Mouse (Mus musculus) induced T-regulatory cell, adult 2 months (primary cell): ENCODE results near the gene Gne.
A peak's percentile ranks its signal among the peaks of the same experiment; 100 is the strongest.

ENCODE experiments used
- DNase-seq: peaks from one replicate; pipeline ENCODE4 v3.0.0-alpha.2; 2012; ENCODE audit warnings: low read depth

Gne gene

DNA sequence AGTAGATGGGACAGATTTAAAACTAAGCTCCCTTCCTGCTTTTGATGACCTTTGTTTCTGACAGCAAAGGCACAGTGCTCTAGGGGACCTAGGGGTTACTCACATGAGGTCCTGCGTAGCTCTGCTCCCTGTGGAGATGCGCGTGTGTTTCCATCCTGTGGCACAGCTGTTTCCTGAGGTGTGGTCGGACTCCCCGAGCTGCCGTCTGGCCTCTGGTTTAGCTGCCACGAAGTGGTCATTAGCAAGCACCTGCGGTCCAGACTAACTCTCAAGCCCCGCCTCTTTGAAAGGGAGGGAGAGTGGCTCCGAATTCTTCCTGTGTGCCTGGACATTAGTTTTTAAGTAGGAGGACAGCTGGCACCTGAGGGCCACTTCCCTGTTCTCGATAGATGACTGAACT lies at the start of gene Gne:
Gne (minus strand) TSS at position 233 of the 400 bp plus-strand sequence.
- no peak for DNase-seq

DNA sequence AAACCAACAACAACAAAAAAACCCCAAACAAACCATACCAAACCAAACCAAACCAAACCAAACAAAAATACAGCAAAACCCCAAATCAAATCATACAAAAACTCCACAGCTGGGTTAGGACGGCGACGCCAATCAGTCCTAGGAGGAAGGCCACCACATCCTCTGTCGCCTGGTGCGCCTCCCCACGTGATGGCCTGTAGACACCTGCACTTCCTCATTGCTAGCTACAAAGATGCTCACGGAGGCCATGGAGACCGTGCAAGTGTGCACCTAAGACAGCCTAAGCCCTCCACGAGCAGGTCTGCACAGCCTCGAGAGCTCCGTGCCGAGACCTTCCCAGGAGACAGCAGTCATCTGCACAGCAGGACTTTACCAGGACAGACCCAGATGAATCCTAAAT lies 42.8 kb upstream of the Gne start:
- no peak for DNase-seq

DNA sequence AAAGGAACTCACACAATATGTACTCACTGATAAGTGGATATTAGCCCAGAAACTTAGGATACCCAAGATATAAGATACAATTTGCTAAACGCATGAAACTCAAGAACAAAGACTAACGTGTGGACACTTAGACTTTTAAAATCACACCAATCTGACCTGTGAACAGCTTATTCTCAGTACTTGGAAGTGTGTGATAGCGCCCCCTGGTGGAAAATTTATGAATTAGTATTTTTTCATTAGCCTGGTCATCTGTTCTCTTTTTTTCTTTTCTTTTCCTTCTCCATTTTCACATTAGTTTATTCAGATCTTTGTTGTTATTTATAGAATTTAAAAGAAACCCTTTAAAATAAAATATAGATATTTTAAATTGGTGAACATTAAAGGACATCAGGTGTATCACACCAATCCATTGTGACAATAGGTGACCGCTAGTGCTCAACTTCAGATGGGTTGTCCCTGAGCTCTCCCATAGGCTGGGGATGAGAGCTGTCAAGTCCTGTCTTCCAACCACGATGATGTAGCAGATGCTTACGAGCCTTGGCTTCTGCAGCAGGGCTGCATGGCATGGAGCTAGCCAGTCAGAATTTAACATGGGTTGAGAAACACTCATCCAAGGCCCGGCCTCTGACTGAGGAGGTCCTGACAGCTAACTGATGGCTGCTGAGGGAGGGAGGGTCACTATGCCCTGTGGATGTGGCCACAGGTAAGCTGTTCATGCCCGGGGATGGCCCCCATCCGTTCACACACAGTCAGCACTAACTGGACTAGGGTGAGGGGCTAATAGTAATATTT lies 35.6 kb upstream of the Gne start:
- peak; percentile 78 for DNase-seq

- no peak for DNase-seq
Observed at GRCm38 (mm10) chr4:44115046-44115445, 31.1 kb upstream of the Gne start.

DNA sequence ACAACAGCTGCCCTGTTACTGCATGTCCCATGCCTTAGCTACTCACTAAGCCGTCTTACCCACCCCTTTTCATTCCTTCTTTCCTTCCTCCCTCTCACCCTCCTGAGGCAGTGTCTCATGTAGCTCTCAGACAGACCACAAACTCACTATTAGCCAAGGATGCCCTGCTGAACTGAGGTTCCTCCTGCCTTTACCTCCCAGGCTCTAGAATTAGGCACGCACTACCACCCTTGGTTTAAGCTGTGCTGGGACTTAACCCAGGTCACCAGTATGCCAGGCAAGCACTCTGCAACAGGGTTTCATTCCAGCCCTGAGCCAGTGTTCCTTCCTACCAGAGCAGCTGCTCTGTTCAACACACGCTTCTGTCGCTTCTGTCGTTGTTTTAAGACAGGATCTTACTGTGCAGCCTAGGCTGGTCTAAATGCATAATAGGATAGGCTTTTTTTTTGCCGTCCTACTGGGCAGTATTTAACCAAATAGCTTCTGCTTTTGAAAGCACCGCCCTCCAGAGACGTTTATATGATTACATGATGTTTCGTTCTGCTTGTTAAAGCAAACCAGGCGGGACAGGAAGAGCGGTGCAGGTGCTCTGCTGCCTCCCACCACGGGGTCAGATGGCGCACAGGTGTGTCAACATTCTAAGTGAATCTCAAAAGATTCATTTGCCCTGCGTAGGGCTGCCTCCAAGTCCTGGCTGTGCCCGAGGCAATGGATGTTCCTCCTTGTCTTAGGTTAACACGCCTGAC lies 29.6 kb upstream of the Gne start:
- no peak for DNase-seq

- no peak for DNase-seq
Observed at GRCm38 (mm10) chr4:44112741-44113140, 28.8 kb upstream of the Gne start.

DNA sequence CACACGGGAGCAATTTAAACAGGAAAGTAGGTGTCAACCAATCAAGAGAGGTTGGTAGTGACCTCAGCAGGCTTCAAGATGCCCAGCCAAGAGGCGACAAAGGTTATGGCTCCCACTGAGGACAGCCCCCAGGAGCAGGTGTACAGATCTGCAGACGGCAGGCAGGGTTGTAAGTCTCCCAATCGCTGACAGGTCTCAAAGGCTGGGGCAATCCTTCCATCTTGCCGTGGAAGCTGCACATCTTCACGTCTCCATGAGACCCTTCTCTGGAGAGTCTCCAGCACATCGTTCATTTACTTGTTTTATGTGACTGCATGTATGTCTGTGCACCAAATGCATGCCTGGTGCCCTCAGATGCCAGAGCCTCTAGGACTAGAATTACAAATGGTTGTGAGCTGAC lies 26.8 kb upstream of the Gne start:
- no peak for DNase-seq

GRCm38 (mm10) chr4:44108297-44108696 lies 24.3 kb upstream of the Gne start:
- no peak for DNase-seq

DNA sequence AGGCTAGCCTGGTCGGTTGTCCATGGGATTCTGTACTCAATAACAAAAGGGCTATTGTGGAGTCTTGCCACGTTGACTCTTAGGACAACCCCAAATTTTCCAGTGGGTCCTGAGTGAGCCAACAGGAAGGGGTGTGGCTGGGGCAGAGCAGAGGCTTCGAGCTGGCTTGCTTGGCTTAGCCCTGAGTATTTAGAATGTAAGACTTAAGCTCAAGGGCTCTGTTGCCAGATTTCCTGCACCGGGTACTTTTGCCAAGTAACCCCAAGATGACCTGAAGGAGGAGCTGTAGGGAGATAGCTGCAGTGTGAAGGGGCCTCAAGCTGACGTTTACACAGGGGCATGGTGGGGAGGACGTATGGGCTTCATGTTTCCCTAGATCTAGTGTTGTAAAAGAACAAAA lies 23.4 kb upstream of the Gne start:
- no peak for DNase-seq

DNA sequence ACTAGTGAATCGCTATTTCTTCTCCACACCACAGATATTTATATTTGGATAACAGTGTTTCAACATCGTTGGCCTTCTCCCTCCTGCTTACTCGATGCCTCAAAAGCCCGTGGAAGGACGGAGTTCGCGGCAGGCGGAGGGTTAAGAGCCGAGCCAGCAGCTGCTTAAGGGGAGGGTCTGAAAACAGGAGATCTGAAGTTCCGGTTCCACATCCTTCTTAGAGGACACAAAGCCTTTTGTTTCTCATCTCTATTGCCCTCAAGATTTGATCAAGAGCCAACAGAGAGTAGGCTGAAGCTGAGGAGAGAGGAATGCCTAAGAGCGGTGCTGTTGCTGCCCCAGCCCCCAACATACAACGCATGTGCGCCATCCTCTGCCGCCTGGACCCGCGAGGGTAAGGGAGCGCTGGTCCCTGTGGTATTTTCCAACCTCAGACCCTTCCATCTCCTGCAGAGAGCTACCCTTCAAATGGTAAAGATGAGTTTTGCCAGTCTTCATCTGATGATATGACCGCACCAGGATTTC lies 22.4 kb upstream of the Gne start:
- peak; percentile 31 for DNase-seq

GRCm38 (mm10) chr4:44104195-44104917 lies 20.4 kb upstream of the Gne start:
- no peak for DNase-seq

DNA sequence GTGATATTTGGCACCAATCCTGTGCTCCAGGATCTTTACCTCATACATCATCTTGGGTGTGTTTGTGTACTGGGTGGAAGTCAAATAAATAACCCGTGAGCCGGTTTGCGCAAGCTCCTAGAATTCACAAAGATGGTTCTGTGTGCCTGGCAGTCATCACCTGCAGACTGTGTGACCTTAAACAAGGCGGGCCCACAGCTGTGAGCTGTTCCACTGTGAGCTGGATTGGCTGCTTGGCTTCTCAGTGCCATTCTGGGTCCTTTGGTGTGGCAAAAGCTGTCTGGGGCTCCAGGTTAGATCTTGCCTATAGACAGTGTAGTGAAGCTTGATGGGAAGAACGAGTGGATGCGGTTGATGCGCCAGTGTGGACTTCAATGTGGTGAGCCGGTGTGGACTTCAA lies 19.6 kb upstream of the Gne start:
- DNase-seq: no peak

GRCm38 (mm10) chr4:44097576-44098335 lies 13.8 kb upstream of the Gne start:
- no peak for DNase-seq

GRCm38 (mm10) chr4:44094475-44094874 lies 10.5 kb upstream of the Gne start:
- no peak for DNase-seq

GRCm38 (mm10) chr4:44092359-44092758 lies 8.4 kb upstream of the Gne start:
- no peak for DNase-seq

- DNase-seq: no peak
Observed at GRCm38 (mm10) chr4:44085566-44085965, 1.6 kb upstream of the Gne start.

- DNase-seq: no peak
Observed at GRCm38 (mm10) chr4:44084602-44085325, 787 bp upstream of the Gne start.

DNA sequence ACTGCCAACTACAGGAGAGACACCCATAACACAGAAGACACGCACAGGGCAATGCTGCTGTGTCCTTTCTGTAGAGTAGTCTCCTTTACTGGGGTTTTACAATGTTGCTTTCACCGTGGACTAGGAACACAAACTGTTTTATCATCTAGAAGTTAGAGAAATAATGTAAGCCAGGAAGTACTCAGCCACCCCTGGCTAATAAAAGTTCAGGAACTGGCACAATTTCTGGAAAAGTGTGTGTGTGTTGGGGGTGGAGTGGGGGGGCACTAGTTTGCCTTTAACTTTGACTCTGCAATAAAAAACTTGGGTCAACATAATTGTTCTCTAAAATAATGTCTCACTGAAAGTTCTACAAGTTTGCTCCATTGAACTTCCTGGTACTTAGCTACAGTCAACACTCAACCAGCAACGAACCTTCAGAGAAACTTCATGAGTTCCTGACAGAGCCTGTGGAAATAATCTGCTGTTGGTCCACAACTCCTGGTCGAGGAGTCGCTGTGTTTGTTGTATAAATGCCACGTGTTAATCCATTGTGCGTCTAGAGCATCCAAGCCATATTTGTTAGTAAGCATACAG lies 5.5 kb downstream of the Gne start:
- no peak for DNase-seq

DNA sequence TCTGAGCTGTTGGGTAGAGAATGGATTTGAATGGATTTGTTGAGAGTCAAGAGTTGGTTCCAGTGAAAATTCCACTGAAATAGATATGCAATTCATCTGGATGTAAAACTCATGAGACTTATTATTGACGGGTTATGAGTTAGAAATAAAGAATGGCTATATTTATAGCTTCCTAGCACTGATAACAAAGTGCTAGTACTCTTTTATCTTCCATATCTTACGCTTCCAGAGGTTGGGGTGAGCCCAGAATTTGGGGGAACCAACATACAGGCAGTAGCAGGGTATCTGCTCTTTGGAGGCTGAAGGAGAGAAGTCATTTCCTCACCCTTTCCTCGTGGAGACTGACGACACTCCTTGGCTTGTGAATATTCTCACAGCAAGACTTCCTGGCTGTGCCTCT lies 9.6 kb downstream of the Gne start:
- DNase-seq: no peak

GRCm38 (mm10) chr4:44073799-44074198 lies 10.2 kb downstream of the Gne start:
- DNase-seq: peak; percentile 20
